Mouse (Mus musculus): Measurements from ENCODE around the gene Usp3. TPM values are rescaled to one million over a fixed set of nuclear protein-coding genes. Genes with fewer than 3 reads are reported as not detected.

The Usp3 gene
- total and polyA plus RNA-seq, 3 experiments, result 7.2 to 20.7 (median 20.6) TPM

DNA sequence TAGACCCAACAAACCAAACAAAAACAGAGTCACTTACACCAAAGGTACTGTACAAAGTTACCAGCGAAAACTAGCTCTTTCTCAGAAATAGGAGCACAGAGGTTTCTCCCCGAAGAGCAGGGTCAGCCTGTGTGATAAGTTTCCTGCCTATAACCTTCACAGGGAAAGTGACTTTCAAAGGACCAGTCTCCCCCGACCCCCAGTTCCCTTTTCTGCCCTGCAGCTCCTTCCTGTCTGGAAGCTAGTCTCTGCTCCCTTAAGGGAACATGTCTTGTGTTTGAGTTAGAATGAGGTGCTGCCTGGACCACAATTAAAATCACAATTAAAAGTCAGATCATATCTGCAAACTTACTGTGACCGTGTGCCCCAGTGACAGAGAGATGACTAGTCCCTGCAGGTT is 23.9 kb upstream of the Usp3 start:
- H3K79me2 ChIP-seq (replicated peaks; ENCODE audit: control insufficient read depth, insufficient read depth, low read length), result no peaks in the 10 kb centered on the region
- TF ChIP-seq CTCF (IDR thresholded peaks at IDR 0.05) (no peak), EP300 (IDR thresholded peaks at IDR 0.05; ENCODE audit: insufficient read depth, low read depth, low read length) (no peak), POLR2A (IDR thresholded peaks at IDR 0.05; ENCODE audit: insufficient read depth, low read depth, low read length) (no peak)
- intact Hi-C loops (cut with DNase I), result no loop called here
- H3K4me1 ChIP-seq (ENCODE audit: control insufficient read depth, insufficient read depth, low read length), result peaks cover 16% of the 10 kb centered on the region
- H3K9ac ChIP-seq (ENCODE audit: low read depth, low read length), result no peak overlapping the region
- no peak for DNase-seq
- H3K36me3 ChIP-seq (ENCODE audit: control insufficient read depth, insufficient read depth, low read length), result peaks cover 2% of the 10 kb centered on the region
- 47% methylated on average over 4 of the region's 4 CpGs for WGBS
- no peak overlapping the region for H3K27ac ChIP-seq
- H3K4me3 ChIP-seq, result no peak overlapping the region
- H3K27me3 ChIP-seq (ENCODE audit: control insufficient read depth, insufficient read depth, low read length), result no peaks in the 10 kb centered on the region

DNA sequence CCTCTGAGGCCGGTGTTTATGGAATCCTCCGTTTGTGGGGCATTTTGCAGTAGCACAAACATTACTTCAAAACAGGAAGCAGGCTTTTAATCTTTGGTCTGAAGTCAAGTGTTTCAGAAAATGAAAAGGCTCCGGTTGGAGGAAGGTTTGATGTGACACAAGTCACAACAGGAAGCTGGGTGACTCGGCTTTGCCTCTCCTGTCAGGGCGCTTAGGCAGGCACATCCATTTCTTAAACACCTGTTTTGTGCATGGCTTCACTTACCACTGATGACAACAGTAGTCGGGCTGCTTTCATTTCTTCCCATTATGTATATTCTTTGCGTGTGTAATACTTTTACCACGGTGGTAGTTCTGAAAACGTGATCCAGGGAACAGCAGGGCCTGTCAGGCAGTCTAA is 22.2 kb upstream of the Usp3 start:
- no peaks in the 10 kb centered on the region for H3K79me2 ChIP-seq (replicated peaks; ENCODE audit: control insufficient read depth, insufficient read depth, low read length)
- no peak overlapping the region for H3K27ac ChIP-seq
- H3K27me3 ChIP-seq (ENCODE audit: control insufficient read depth, insufficient read depth, low read length), result no peaks in the 10 kb centered on the region
- DNase-seq, result no peak
- no peak overlapping the region for H3K9ac ChIP-seq (ENCODE audit: low read depth, low read length)
- intact Hi-C loops (cut with DNase I), result no loop called here
- peaks cover 7% of the 10 kb centered on the region for H3K4me1 ChIP-seq (ENCODE audit: control insufficient read depth, insufficient read depth, low read length)
- 51% methylated on average over 9 of the region's 9 CpGs for WGBS
- H3K36me3 ChIP-seq (ENCODE audit: control insufficient read depth, insufficient read depth, low read length), result no peaks in the 10 kb centered on the region
- TF ChIP-seq CTCF (IDR thresholded peaks at IDR 0.05) (no peak), EP300 (IDR thresholded peaks at IDR 0.05; ENCODE audit: insufficient read depth, low read depth, low read length) (no peak), POLR2A (IDR thresholded peaks at IDR 0.05; ENCODE audit: insufficient read depth, low read depth, low read length) (no peak)
- no peak overlapping the region for H3K4me3 ChIP-seq

GRCm38 (mm10) chr9:66614547-66614946 is 21.6 kb upstream of the Usp3 start:
- Histone ChIP-seq H3K4me1 (ENCODE audit: control insufficient read depth, insufficient read depth, low read length) (peaks cover 7% of the 10 kb centered on the region), H3K4me3 (no peak overlapping the region), H3K36me3 (ENCODE audit: control insufficient read depth, insufficient read depth, low read length) (no peaks in the 10 kb centered on the region), H3K9ac (ENCODE audit: low read depth, low read length) (no peak overlapping the region), H3K27ac (no peak overlapping the region), H3K27me3 (ENCODE audit: control insufficient read depth, insufficient read depth, low read length) (no peaks in the 10 kb centered on the region), H3K79me2 (replicated peaks; ENCODE audit: control insufficient read depth, insufficient read depth, low read length) (no peaks in the 10 kb centered on the region)
- TF ChIP-seq POLR2A (IDR thresholded peaks at IDR 0.05; ENCODE audit: insufficient read depth, low read depth, low read length), result no peak
- intact Hi-C loops (cut with DNase I), result loop anchor here (5.0 kb wide), 1 partner anchor 102 kb away; the partner anchor contains the start of gene Fbxl22
- WGBS, result 85% methylated on average over 7 of the region's 7 CpGs
- DNase-seq, result no peak

- DNase-seq, result no peak
Observed at GRCm38 (mm10) chr9:66613667-66614066, 20.7 kb upstream of the Usp3 start.

DNA sequence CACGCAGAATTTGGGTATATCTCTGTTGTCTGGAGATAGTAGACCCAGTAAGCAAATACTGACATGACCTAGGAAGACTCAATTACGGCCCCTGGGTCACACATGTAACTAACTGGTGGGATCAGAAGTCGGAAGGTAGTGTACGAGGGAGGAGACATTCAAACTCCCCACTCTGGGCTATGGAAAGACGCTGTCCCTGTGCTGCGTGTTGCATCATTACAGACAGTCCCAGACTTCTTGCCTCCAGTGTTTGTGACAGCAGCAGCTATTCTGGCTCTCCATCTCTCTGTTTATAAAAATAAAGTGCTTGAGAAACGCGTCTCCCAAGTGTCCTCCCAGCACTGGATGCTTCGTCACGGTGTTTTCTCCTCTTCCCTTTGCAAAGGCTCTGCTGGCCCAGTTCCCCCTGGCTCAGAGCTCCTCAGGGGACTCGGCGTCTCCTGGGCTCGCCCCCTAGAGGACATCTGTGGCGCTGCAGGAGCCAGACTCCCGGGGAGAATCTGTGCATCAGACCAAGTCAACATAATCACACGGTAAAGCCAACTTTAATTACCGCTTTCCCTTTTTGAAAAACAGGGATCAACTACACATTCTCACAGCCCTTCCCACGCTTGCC is 18.6 kb upstream of the Usp3 start:
- Histone ChIP-seq H3K27me3 (ENCODE audit: control insufficient read depth, insufficient read depth, low read length) (no peaks in the 10 kb centered on the region), H3K4me3 (peak overlapping the region; percentile 6; the same call in 1 of the 2 replicates), H3K36me3 (ENCODE audit: control insufficient read depth, insufficient read depth, low read length) (no peaks in the 10 kb centered on the region), H3K79me2 (replicated peaks; ENCODE audit: control insufficient read depth, insufficient read depth, low read length) (no peaks in the 10 kb centered on the region), H3K27ac (peak overlapping the region; percentile 48), H3K4me1 (ENCODE audit: control insufficient read depth, insufficient read depth, low read length) (peaks cover 7% of the 10 kb centered on the region), H3K9ac (ENCODE audit: low read depth, low read length) (no peak overlapping the region)
- 14% methylated on average over 18 of the region's 18 CpGs for WGBS
- peak; percentile 91 to 94 for DNase-seq
- TF ChIP-seq POLR2A (IDR thresholded peaks at IDR 0.05; ENCODE audit: insufficient read depth, low read depth, low read length), result no peak
- TF ChIP-seq EP300 (IDR thresholded peaks at IDR 0.05; ENCODE audit: insufficient read depth, low read depth, low read length), result peak; percentile 54; the same call in 1 of the 2 replicates
- TF ChIP-seq CTCF (IDR thresholded peaks at IDR 0.05), result no peak; the same call in 1 of the 2 replicates
- intact Hi-C loops (cut with DNase I), result loop anchor here (5.0 kb wide), 1 partner anchor 99 kb away; the partner anchor contains the start of gene Fbxl22

More at GRCm38 (mm10) chr9:66613667-66614066, 20.7 kb upstream of the Usp3 start:
- no peaks in the 10 kb centered on the region for H3K27me3 ChIP-seq (ENCODE audit: control insufficient read depth, insufficient read depth, low read length)
- no peak overlapping the region for H3K27ac ChIP-seq
- intact Hi-C loops (cut with DNase I), result loop anchor here (5.0 kb wide), 1 partner anchor 101 kb away; the partner anchor contains the start of gene Fbxl22
- H3K4me1 ChIP-seq (ENCODE audit: control insufficient read depth, insufficient read depth, low read length), result peaks cover 7% of the 10 kb centered on the region
- H3K4me3 ChIP-seq, result no peak overlapping the region
- H3K36me3 ChIP-seq (ENCODE audit: control insufficient read depth, insufficient read depth, low read length), result no peaks in the 10 kb centered on the region
- no peaks in the 10 kb centered on the region for H3K79me2 ChIP-seq (replicated peaks; ENCODE audit: control insufficient read depth, insufficient read depth, low read length)
- 91% methylated on average over 7 of the region's 7 CpGs for WGBS
- no peak overlapping the region for H3K9ac ChIP-seq (ENCODE audit: low read depth, low read length)
- TF ChIP-seq CTCF (IDR thresholded peaks at IDR 0.05), result no peak
- TF ChIP-seq POLR2A (IDR thresholded peaks at IDR 0.05; ENCODE audit: insufficient read depth, low read depth, low read length), result no peak
- TF ChIP-seq EP300 (IDR thresholded peaks at IDR 0.05; ENCODE audit: insufficient read depth, low read depth, low read length), result no peak

DNA sequence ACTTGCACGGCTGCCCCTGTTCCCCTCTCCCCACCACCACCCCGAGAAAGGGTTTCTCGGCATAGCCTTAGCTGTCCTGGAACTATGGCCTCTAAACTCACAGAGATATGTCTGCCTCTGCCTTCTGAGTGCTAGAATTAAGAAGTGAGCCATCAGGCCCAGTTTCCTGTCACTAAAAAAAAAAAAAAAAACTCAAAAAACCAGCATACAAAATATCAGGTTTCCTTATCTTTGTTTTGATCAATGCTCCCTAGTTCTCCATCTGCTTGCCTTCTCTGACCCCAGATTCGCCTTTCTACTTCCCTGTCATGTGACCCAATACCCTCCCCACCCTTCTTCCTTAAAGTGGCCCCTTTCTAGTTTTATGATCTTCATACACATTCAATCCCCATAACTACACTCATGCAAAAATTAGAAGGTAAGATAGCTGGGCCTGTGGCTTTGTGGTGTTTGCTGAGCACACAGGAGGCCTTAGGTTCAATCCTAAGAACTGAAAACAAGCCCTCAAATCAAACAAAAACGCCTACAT is 15.9 kb upstream of the Usp3 start:
- DNase-seq, result no peak
- Histone ChIP-seq H3K9ac (ENCODE audit: low read depth, low read length) (no peak overlapping the region), H3K27me3 (ENCODE audit: control insufficient read depth, insufficient read depth, low read length) (no peaks in the 10 kb centered on the region), H3K27ac (no peak overlapping the region), H3K36me3 (ENCODE audit: control insufficient read depth, insufficient read depth, low read length) (no peaks in the 10 kb centered on the region), H3K4me1 (ENCODE audit: control insufficient read depth, insufficient read depth, low read length) (peaks cover 6% of the 10 kb centered on the region), H3K4me3 (no peak overlapping the region), H3K79me2 (replicated peaks; ENCODE audit: control insufficient read depth, insufficient read depth, low read length) (no peaks in the 10 kb centered on the region)
- TF ChIP-seq CTCF (IDR thresholded peaks at IDR 0.05) (no peak), POLR2A (IDR thresholded peaks at IDR 0.05; ENCODE audit: insufficient read depth, low read depth, low read length) (no peak), EP300 (IDR thresholded peaks at IDR 0.05; ENCODE audit: insufficient read depth, low read depth, low read length) (no peak)
- 79% methylated on average over 5 of the region's 5 CpGs for WGBS
- intact Hi-C loops (cut with DNase I), result no loop called here
